Mouse (Mus musculus): Measurements from ENCODE around the gene Arhgap18. TPM values are rescaled to one million over a fixed set of nuclear protein-coding genes. Genes with fewer than 3 reads are reported as not detected.

Arhgap18 gene
- polyA plus RNA-seq, 1 experiment from 2014 or later: 25.7 TPM

DNA sequence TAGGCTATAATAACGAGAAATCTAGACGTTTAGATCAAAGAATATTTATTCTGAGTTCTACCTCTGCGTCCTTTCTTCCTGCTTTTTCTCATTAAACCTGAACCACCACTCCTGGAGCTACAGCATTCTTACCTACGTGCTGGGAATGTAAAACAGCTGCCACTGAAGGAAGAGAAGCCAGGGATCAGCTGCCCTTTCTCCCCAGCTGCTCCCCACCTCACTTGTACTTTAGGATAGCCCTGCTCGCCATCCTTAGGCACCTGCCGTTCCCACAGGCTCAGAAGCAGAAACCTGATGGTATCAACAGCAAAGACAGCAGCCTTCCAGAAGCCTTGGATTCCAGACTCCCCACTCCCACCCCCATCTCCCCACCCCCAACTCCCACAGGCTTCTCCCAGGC lies 6.2 kb downstream of the Arhgap18 start:
- in situ Hi-C loops (cut with MboI; ENCODE audit: low pct_unique_long_range_greater_than_20kb): loop anchor here (10.0 kb wide), 1 partner anchor 235 kb away; no protein-coding TSS in a partner anchor
- ATAC-seq (no peak), DNase-seq (ENCODE audit: low read depth, low spot score) (no peak)
- ChIA-PET POLR2A (interaction anchor here (0.6 kb wide), 1 partner anchor 117 kb away, joined by 3 read pairs; no protein-coding TSS in a partner anchor), CTCF (interaction anchor here (0.6 to 1.3 kb wide), 3 partner anchors 9 to 131 kb away, joined by 3 read pairs; no protein-coding TSS in a partner anchor)
- no peaks in the 10 kb centered on the region for H3K27me3 ChIP-seq
- TF ChIP-seq CTCF (IDR thresholded peaks at IDR 0.05): no peak

GRCm38 (mm10) chr10:26761103-26761502 lies 7.9 kb downstream of the Arhgap18 start:
- in situ Hi-C loops (cut with MboI; ENCODE audit: low pct_unique_long_range_greater_than_20kb): no loop called here
- POLR2A ChIA-PET: interaction anchor here (0.6 to 0.8 kb wide), 2 partner anchors 72 to 967 kb away, joined by 3 to 5 read pairs; no protein-coding TSS in a partner anchor
- CTCF ChIA-PET: no interaction called here
- H3K27me3 ChIP-seq: no peaks in the 10 kb centered on the region
- no peak for DNase-seq (ENCODE audit: low read depth, low spot score)
- no peak for ATAC-seq
- TF ChIP-seq CTCF (IDR thresholded peaks at IDR 0.05): no peak

DNA sequence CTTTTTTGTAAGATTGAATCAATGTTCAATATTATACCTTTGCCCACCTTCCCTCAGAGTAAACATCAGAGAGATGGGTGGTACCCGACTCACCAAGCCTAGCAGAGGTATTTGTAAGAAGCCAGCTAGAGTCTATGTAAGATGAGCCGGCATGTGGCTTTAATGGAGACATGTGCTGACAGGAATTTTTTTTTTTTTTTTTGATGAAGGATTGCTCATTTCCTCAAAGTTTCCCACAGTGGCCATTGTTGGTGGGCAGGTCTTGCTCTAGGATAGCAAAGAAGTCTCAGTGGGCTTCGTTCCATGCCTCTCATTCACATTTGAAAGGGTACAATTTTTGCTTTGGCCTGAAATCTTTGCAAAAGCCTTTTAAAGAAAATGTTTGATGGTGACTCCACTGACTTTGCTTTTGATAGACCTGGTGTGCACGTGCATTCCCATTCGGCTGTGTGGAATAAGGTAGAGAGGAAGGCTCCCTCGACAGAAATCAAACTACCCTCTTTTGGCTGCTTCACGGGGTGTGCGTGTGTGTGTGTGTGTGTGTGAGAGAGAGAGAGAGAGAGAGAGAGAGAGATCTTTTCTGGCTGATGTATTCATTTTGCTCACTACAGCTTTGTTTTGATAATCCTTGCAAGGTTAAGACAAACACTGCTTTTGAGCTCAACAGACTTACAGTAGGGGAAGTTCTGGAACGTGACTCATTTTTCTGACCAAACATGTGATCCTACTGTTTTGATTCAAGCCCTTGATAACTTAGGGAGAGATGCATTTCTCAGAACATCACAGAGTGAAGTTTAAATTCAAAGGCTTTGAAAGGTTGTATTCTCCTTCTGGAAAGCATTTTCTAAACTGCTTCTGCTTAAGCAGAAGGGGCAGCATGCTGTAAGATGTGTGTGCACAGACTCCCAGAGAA lies 9.0 kb downstream of the Arhgap18 start:
- no peaks in the 10 kb centered on the region for H3K27me3 ChIP-seq
- no peak for TF ChIP-seq CTCF (IDR thresholded peaks at IDR 0.05)
- POLR2A ChIA-PET: no interaction called here
- no peak for DNase-seq (ENCODE audit: low read depth, low spot score)
- in situ Hi-C loops (cut with MboI; ENCODE audit: low pct_unique_long_range_greater_than_20kb): no loop called here
- peak; percentile 91 for ATAC-seq
- CTCF ChIA-PET: interaction anchor here (2.2 kb wide), 1 partner anchor 9 kb away, joined by 6 read pairs; the partner anchor contains the start of gene Arhgap18

- peak; percentile 36 for ATAC-seq
- POLR2A ChIA-PET: no interaction called here
- TF ChIP-seq CTCF (IDR thresholded peaks at IDR 0.05): no peak
- CTCF ChIA-PET: interaction anchor here (1.5 kb wide), 1 partner anchor 123 kb away, joined by 4 read pairs; no protein-coding TSS in a partner anchor
- DNase-seq (ENCODE audit: low read depth, low spot score): no peak
- in situ Hi-C loops (cut with MboI; ENCODE audit: low pct_unique_long_range_greater_than_20kb): no loop called here
- no peaks in the 10 kb centered on the region for H3K27me3 ChIP-seq
Observed at GRCm38 (mm10) chr10:26767196-26767595, 14.0 kb downstream of the Arhgap18 start.

DNA sequence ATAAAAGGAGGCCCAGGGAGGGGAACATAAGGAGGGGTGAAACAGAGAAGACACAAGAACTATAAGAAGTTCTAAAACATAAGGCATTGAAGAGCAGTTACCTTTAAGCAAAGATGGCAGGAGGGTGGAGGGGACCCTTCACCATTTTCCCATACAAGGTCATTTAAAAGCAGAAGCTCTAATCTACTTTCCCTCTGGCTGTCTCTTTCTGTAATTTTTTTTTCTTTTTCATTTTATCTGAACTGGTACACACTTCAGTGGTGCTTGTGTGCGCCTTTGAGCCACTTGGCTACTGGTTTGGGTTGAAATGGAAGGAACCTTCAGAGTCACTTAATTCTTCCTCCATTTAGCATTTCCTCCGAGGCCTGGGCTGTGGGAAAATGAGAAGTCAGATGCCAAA lies 15.7 kb downstream of the Arhgap18 start:
- no peak for TF ChIP-seq CTCF (IDR thresholded peaks at IDR 0.05)
- ChIA-PET POLR2A (no interaction called here), CTCF (interaction anchor here (0.8 to 1.0 kb wide), 2 partner anchors 18 to 28 kb away, joined by 3 to 6 read pairs; no protein-coding TSS in a partner anchor)
- H3K27me3 ChIP-seq: no peaks in the 10 kb centered on the region
- DNase-seq (ENCODE audit: low read depth, low spot score) (no peak), ATAC-seq (no peak)
- in situ Hi-C loops (cut with MboI; ENCODE audit: low pct_unique_long_range_greater_than_20kb): no loop called here

- in situ Hi-C loops (cut with MboI; ENCODE audit: low pct_unique_long_range_greater_than_20kb): no loop called here
- no peaks in the 10 kb centered on the region for H3K27me3 ChIP-seq
- CTCF ChIA-PET: interaction anchor here (1.0 kb wide), 1 partner anchor 27 kb away, joined by 6 read pairs; no protein-coding TSS in a partner anchor
- no peak for TF ChIP-seq CTCF (IDR thresholded peaks at IDR 0.05)
- POLR2A ChIA-PET: no interaction called here
- ATAC-seq: no peak
- no peak for DNase-seq (ENCODE audit: low read depth, low spot score)
Observed at GRCm38 (mm10) chr10:26770035-26770434, 16.8 kb downstream of the Arhgap18 start.

DNA sequence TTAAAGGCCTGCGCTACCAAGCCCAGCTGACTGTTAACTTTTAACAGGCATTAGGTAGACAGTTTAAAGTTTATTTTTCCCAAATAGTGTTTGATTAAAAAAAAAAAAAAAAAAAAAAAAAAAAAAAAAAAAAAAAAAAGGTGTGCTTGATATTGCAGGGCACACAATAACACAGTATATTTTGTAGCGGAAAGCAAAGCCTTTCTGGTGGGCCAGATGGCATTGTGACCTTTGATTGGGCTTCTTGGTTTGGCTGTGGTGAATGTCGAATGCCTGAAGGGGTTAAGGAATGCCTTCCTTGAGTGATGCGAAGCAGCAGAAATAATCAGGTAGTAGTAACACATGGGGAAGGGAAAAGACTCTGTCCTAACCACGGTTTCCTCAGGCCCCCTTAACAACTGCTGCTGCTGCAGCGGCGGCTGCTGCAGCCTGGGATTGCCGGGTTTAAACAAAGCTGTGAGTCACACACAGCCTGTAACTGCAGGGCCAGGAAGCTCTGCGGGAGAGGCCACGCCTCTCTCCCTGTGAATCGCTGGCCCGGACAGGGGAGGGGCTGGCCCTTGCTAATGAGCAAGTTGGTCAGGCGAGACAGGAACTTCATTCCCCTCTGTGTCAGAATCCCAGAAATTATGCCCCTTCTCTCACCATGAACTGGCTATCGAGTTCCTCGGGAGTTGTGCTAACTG lies 18.9 kb downstream of the Arhgap18 start:
- in situ Hi-C loops (cut with MboI; ENCODE audit: low pct_unique_long_range_greater_than_20kb): no loop called here
- no peak for TF ChIP-seq CTCF (IDR thresholded peaks at IDR 0.05)
- CTCF ChIA-PET: no interaction called here
- DNase-seq (ENCODE audit: low read depth, low spot score) (no peak), ATAC-seq (peak; percentile 96)
- POLR2A ChIA-PET: no interaction called here
- H3K27me3 ChIP-seq: no peaks in the 10 kb centered on the region

GRCm38 (mm10) chr10:26772624-26773540 lies 19.7 kb downstream of the Arhgap18 start:
- in situ Hi-C loops (cut with MboI; ENCODE audit: low pct_unique_long_range_greater_than_20kb): no loop called here
- ChIA-PET CTCF (interaction anchor here (0.9 to 1.2 kb wide), 2 partner anchors 10 to 11 kb away, joined by 3 to 4 read pairs; no protein-coding TSS in a partner anchor), POLR2A (no interaction called here)

GRCm38 (mm10) chr10:26773541-26773940 lies 20.3 kb downstream of the Arhgap18 start:
- no peak for DNase-seq (ENCODE audit: low read depth, low spot score)
- in situ Hi-C loops (cut with MboI; ENCODE audit: low pct_unique_long_range_greater_than_20kb): no loop called here
- no peak for ATAC-seq
- no peaks in the 10 kb centered on the region for H3K27me3 ChIP-seq
- POLR2A ChIA-PET: no interaction called here
- CTCF ChIA-PET: interaction anchor here (0.9 to 1.2 kb wide), 3 partner anchors 10 to 117 kb away, joined by 3 to 4 read pairs (median 3); no protein-coding TSS in a partner anchor
- TF ChIP-seq CTCF (IDR thresholded peaks at IDR 0.05): no peak

More at GRCm38 (mm10) chr10:26772624-26773540, 19.7 kb downstream of the Arhgap18 start:
- ATAC-seq (peak; percentile 87), DNase-seq (ENCODE audit: low read depth, low spot score) (peak; percentile 88)
- no peak for TF ChIP-seq CTCF (IDR thresholded peaks at IDR 0.05)
- no peaks in the 10 kb centered on the region for H3K27me3 ChIP-seq
